Mouse (Mus musculus) embryonic facial prominence, embryonic 14.5 days (tissue): ENCODE results near the gene Tssk3. TPM values are rescaled to one million over a fixed set of nuclear protein-coding genes. Genes with fewer than 3 reads are reported as not detected.

Experiments used
- ATAC-seq: fragments of 200-750 bp; cut with Nextera tagmentation; 2 replicates; pipeline ENCODE4 v1.8.0; 2017; ENCODE audit warnings: low read depth, moderate number of reproducible peaks, moderate TSS enrichment
- DNase-seq: peaks from one replicate; pipeline ENCODE4 v3.0.0-alpha.2; 2015; ENCODE audit warnings: low spot score
- H3K27ac ChIP-seq: fragments of 300-500 bp; sonication (generic); replicated peaks from 2 replicates; pipeline ENCODE4 v1.5.1; 2014; ENCODE audit warnings: low read depth, mild to moderate bottlenecking, low read length, moderate library complexity
- H3K27me3 ChIP-seq: fragments of 300-500 bp; sonication (generic); replicated peaks from 2 replicates; pipeline ENCODE4 v1.6.1; 2014; ENCODE audit warnings: low read length; ENCODE audit not compliant: control insufficient read depth, insufficient read depth
- H3K36me3 ChIP-seq: fragments of 300-500 bp; sonication (generic); 2 replicates; pipeline ENCODE4 v1.6.1; 2014; ENCODE audit warnings: low read length, mixed read lengths; ENCODE audit not compliant: control insufficient read depth, insufficient read depth
- H3K4me1 ChIP-seq: fragments of 300-500 bp; sonication (generic); 2 replicates; pipeline ENCODE4 v1.6.1; 2014; ENCODE audit warnings: antibody characterized with exemption, low read length; ENCODE audit not compliant: control insufficient read depth, insufficient read depth
- H3K4me2 ChIP-seq: fragments of 300-500 bp; sonication (generic); 2 replicates; pipeline ENCODE4 v1.6.1; 2014; ENCODE audit warnings: low read depth, mild to moderate bottlenecking, low read length, moderate library complexity, mixed read lengths
- H3K4me3 ChIP-seq: fragments of 300-500 bp; sonication (generic); 2 replicates; pipeline ENCODE4 v1.5.1; 2014; ENCODE audit warnings: low read depth, mild to moderate bottlenecking, low read length
- H3K9ac ChIP-seq: fragments of 300-500 bp; sonication (generic); 2 replicates; pipeline ENCODE4 v1.6.1; 2014; ENCODE audit warnings: low read depth, mild to moderate bottlenecking, low read length, moderate library complexity, mixed read lengths
- H3K9me3 ChIP-seq: fragments of 300-500 bp; sonication (generic); 2 replicates; pipeline ENCODE4 v1.6.1; 2016; ENCODE audit warnings: low read length; ENCODE audit not compliant: control insufficient read depth
- WGBS: fragments of 180-500 bp; shearing (Covaris S2); extraction: QIAGEN DNeasy Blood & Tissue Kit; methylation state at CpG from one replicate; pipeline ENCODE4 v1.1.7; 2014; 5-methylcytosine and 5-hydroxymethylcytosine counted together
- polyA plus RNA-seq: library from polyadenylated mRNA; unstranded; fragments of >200 nt; fragmentation: Nextera tagmentation; extraction: Ambion mirVana; gene quantifications from 2 replicates; pipeline ENCODE4 v1.2.1, GENCODE M21; 2014

The Tssk3 gene
- polyA plus RNA-seq, 1 experiment from 2014 or later: not detected

DNA sequence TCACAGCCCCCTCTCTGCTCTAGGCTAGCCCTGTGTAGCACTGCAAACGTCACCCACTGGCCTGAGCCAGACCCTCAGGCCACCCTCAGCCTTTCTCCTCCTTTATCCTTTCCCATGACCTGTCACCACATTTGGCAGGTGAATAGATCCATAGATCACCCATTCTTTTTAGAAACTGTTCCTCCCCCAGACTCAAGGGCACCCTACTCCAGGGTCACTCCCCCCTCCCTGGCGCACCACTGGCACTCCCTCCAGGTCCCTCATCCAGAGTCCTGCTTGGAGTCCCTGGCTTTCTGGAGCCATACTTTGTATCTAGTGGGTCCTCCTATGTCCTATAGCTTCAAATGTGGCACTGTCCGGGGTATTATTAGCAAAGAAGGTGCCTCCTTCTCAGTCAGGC, 14.7 kb upstream of the Tssk3 start:
- H3K4me2 ChIP-seq: no peak overlapping the region
- no peaks in the 10 kb centered on the region for H3K27me3 ChIP-seq
- no peak for DNase-seq
- no peak overlapping the region for H3K4me3 ChIP-seq
- 82% methylated on average over 3 of the region's 3 CpGs for WGBS
- H3K9me3 ChIP-seq: no peaks in the 10 kb centered on the region
- 0 out of 2 replicates have a peak, but pooled peaks cover 8% of the 10 kb centered on the region for H3K4me1 ChIP-seq
- no peak for ATAC-seq
- H3K9ac ChIP-seq: no peak overlapping the region
- H3K36me3 ChIP-seq: no peaks in the 10 kb centered on the region
- H3K27ac ChIP-seq: no peak overlapping the region

DNA sequence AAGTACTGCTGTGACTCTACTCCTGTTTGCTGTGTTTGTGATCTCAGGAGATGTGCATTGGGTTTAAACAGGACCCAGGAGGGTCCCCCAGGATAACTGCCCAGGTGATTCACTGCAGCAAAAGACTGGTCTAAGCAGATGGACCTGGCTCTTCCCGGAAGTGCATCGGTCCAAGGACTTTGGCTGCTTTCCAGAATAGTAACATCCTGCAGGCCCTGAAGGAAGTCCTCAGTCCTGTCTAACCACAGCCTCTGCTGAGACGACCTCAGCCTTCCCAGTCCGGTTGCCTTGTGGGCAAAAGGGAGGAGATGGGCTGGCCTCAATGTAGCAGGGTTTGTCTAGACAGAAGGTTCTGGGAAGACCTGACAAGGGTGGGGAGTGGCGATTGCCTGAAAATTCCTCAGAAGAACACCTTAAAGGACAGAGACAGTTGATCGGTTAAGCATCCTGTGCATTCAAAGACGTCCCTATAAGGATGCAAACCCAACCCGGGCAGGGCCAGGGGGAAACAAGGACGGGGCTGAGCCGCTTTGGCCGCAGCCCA, 12.2 kb upstream of the Tssk3 start:
- H3K4me2 ChIP-seq: no peak overlapping the region
- no peaks in the 10 kb centered on the region for H3K36me3 ChIP-seq
- WGBS: 52% methylated on average over 11 of the region's 11 CpGs
- H3K27me3 ChIP-seq: no peaks in the 10 kb centered on the region
- no peaks in the 10 kb centered on the region for H3K9me3 ChIP-seq
- H3K4me1 ChIP-seq: 0 out of 2 replicates have a peak, but pooled peaks cover 8% of the 10 kb centered on the region
- no peak overlapping the region for H3K4me3 ChIP-seq
- H3K9ac ChIP-seq: no peak overlapping the region
- no peak overlapping the region; the same call in 1 of the 2 replicates for H3K27ac ChIP-seq
- no peak for DNase-seq
- no peak for ATAC-seq

DNA sequence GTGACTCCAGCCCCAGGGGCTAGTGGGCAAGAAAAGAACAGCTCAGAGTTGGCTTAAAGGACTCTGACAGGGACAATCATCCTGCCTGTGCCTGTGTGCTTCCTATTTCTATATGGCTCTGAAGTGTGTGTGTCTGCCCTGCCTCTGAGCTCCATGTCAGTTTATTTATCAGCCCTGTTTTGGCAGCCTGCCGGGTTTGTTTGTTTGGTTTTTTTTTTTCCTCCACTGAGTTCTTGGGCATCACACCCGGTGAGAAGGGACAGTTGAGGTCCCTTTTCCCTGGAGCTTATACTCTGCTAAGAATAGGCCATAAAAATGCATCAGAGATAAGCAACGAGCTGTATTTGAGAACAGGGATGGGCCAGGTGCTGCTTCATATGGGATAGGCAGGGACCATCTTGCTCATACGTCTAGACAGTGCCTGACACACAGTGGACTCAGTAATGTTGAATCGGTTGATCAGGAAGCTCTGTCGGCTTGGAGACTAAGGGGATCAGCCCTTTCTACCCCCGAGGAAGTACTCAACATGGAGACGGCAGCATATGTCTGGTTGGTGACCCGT, 11.6 kb upstream of the Tssk3 start:
- no peak overlapping the region for H3K4me3 ChIP-seq
- WGBS: 65% methylated on average over 9 of the region's 9 CpGs
- H3K36me3 ChIP-seq: no peaks in the 10 kb centered on the region
- DNase-seq (no peak), ATAC-seq (no peak)
- no peak overlapping the region for H3K4me2 ChIP-seq
- no peaks in the 10 kb centered on the region for H3K27me3 ChIP-seq
- H3K9ac ChIP-seq: no peak overlapping the region
- H3K4me1 ChIP-seq: 0 out of 2 replicates have a peak, but pooled peaks cover 8% of the 10 kb centered on the region
- H3K27ac ChIP-seq: no peak overlapping the region
- no peaks in the 10 kb centered on the region for H3K9me3 ChIP-seq

DNA sequence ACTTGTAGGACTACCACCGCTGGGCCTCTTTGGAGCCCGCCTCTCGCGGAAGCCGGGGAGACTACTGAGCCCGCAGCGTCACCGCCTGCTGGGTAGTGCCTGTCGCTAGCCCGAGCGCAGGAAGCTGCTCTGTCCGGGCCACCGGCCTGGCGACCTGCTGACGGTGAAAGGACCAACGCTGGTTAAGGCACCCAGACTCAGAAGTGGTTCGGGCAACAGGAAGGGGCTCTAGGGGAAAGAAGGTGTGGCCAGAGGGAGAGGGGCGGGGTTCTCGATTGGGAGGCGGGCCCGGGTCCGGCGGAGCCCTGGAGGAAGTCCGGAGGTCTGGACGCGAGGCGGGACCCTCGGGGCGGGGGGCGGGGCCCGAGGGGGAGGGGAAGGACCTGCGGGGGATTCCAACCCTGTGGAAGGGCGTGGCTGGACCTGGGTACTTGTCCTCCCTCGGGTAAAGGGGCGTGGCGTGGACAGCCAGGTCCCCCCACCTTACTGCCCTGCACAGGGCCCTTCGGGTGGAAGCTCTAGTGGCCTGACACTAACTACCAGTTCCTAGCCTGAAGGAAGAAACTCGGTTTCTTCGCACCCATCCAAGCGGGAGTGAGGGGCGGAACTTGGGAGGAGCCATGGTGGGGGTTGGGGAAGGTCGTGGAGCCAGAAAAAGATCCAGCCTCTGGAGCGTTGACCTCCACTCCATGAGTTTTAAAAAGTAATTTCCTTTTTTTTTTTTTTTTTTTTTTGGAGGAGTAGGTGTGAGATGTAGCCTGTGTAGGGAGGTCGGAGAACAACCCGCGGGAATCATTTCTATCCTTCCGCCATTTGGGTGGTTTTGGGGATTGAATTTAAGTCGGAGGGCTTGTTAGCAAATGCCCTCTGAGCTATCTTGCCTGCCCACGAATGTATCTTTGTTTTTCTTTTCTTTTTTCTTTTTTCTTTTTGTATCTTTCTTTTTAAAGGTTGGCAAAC, 10.1 kb upstream of the Tssk3 start:
- no peaks in the 10 kb centered on the region for H3K9me3 ChIP-seq

DNA sequence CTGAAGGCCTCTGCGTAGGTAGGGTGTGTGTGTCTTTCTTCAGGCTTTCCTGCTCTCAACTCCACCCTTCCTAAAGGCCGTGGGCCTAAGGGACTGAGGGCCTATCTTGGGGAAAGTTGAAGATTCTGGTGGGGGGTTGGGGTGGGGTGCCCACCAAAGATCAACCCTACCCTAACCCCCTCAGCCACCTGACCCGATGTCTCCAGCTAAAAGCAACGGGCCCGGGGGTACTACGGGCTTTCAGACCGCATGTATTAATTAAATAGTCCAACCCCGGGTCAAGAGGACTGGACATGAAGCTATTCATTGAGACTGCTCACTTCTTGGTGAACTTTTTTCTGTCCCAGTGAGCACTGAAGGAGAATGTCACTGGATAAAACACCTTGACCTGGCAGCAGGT, 9.2 kb upstream of the Tssk3 start:
- H3K9me3 ChIP-seq: no peaks in the 10 kb centered on the region
- no peaks in the 10 kb centered on the region for H3K36me3 ChIP-seq
- WGBS: 77% methylated on average over 8 of the region's 8 CpGs
- peak overlapping the region; percentile 72 for H3K27ac ChIP-seq
- no peaks in the 10 kb centered on the region for H3K27me3 ChIP-seq
- H3K4me1 ChIP-seq: 0 out of 2 replicates have a peak, but pooled peaks cover 11% of the 10 kb centered on the region
- H3K9ac ChIP-seq: no peak overlapping the region
- peak overlapping the region; percentile 51 for H3K4me3 ChIP-seq
- H3K4me2 ChIP-seq: peak overlapping the region; percentile 68
- ATAC-seq (no peak), DNase-seq (no peak)

More for the DNA sequence above, 10.1 kb upstream of the Tssk3 start:
- Histone ChIP-seq H3K4me1 (0 out of 2 replicates have a peak, but pooled peaks cover 11% of the 10 kb centered on the region), H3K4me2 (peak overlapping the region; percentile 68), H3K4me3 (peak overlapping the region; percentile 51), H3K27me3 (no peaks in the 10 kb centered on the region), H3K9ac (peak overlapping the region; percentile 63), H3K27ac (peak overlapping the region; percentile 72), H3K36me3 (no peaks in the 10 kb centered on the region)
- 3% methylated on average over 35 of the region's 49 CpGs for WGBS
- ATAC-seq (peak; percentile 90), DNase-seq (peak; percentile 93)

DNA sequence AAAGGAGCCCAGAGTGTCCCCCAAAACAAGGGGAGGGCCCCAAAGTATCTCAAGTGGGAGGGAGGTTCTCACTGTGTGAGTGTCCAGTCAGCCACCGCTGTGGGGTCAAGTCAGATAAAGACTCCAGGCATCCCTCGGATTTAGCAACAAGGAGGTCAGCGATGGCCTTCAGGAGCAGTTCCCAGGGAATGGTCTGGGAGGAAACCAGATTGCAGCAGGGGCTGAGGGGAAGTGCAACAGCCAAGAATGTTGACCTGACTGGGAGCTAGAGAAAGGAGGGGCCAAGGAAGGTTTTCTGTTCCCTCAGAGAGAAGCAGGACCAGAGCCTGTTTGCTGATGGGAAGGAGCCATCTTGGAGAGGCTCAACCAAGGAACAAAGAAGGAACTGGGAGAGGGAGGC, 8.1 kb upstream of the Tssk3 start:
- no peak overlapping the region for H3K9ac ChIP-seq
- no peaks in the 10 kb centered on the region for H3K36me3 ChIP-seq
- H3K4me3 ChIP-seq: no peak overlapping the region
- ATAC-seq (no peak), DNase-seq (no peak)
- no peaks in the 10 kb centered on the region for H3K27me3 ChIP-seq
- H3K9me3 ChIP-seq: no peaks in the 10 kb centered on the region
- H3K27ac ChIP-seq: no peak overlapping the region
- 69% methylated on average over 3 of the region's 3 CpGs for WGBS
- H3K4me2 ChIP-seq: no peak overlapping the region
- 0 out of 2 replicates have a peak, but pooled peaks cover 11% of the 10 kb centered on the region for H3K4me1 ChIP-seq

DNA sequence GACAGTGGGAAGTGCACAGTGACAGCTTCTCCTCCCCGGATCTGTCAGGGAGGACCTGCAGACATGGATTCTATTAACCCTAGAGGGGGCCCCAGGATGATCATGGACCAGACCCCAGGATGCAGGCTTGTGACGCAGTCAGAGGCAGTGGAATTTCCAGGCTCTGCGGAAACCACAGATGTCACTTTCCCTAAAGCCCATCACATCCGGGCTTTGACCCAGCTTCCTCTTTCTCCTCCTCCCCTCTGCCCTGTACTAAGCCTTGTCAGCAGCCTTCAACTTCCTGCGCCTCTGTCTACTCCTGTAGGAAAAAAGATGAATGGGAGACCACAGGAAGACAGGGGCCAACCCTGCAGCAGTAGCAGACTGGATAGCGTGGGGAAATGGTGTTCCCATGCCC, 5.8 kb upstream of the Tssk3 start:
- Histone ChIP-seq H3K4me3 (no peak overlapping the region), H3K27me3 (peaks cover 11% of the 10 kb centered on the region), H3K4me1 (0 out of 2 replicates have a peak, but pooled peaks cover 6% of the 10 kb centered on the region), H3K9me3 (no peaks in the 10 kb centered on the region), H3K4me2 (peak overlapping the region; percentile 28; the same call in 1 of the 2 replicates), H3K36me3 (no peaks in the 10 kb centered on the region), H3K9ac (peak overlapping the region; percentile 34; the same call in 1 of the 2 replicates), H3K27ac (no peak overlapping the region)
- DNase-seq (peak; percentile 50), ATAC-seq (no peak)
- WGBS: 23% methylated on average over 6 of the region's 6 CpGs

DNA sequence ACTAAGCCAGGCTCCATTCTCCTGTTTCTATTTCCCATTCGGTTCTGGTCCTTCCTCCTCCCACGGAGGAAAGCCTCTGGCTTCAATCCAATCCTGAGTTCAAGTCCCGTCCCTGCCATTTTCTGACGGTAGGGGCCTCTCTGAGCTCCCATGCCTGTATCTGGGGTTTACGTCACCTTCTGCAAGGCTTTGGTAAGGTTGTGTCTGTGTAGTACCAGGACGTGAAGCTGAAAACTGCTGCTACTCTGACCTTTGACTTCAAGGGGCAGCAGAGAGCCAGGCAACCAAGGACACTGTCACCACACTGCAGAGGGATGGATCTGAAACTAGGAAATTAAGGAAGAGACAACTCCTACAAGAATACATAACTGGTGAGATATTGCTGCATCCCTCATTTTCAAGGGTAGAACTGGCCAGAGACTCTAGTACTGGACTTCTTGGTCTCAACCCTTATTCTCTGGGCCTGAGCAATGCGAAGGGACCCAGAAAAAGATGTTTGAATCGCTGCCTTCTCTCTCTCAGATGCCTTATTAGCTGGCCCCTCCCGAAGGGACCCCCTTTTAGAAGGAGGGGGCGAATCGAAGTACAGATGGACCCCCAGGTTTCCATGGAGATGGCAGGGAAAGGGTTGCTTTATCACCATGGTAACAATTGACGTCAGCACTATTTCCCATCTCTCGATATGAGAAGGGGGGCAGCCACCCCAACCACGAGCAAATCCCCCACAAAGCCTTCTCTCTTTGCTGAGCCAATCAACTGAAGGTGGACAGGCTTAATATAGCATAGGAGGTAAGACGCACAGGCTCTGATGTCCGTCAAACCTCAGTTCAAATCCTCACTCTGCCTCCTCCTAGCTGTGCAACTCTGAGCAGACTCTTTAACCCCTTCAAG, 5.1 kb upstream of the Tssk3 start:
- Histone ChIP-seq H3K9ac (peak overlapping the region; percentile 34; the same call in 1 of the 2 replicates), H3K4me3 (no peak overlapping the region), H3K9me3 (no peaks in the 10 kb centered on the region), H3K4me1 (0 out of 2 replicates have a peak, but pooled peaks cover 3% of the 10 kb centered on the region), H3K27me3 (peaks cover 18% of the 10 kb centered on the region), H3K36me3 (no peaks in the 10 kb centered on the region), H3K27ac (no peak overlapping the region), H3K4me2 (peak overlapping the region; percentile 28; the same call in 1 of the 2 replicates)
- 28% methylated on average over 16 of the region's 16 CpGs for WGBS
- DNase-seq (peak; percentile 39), ATAC-seq (no peak)
